In the genomic region with DNA sequence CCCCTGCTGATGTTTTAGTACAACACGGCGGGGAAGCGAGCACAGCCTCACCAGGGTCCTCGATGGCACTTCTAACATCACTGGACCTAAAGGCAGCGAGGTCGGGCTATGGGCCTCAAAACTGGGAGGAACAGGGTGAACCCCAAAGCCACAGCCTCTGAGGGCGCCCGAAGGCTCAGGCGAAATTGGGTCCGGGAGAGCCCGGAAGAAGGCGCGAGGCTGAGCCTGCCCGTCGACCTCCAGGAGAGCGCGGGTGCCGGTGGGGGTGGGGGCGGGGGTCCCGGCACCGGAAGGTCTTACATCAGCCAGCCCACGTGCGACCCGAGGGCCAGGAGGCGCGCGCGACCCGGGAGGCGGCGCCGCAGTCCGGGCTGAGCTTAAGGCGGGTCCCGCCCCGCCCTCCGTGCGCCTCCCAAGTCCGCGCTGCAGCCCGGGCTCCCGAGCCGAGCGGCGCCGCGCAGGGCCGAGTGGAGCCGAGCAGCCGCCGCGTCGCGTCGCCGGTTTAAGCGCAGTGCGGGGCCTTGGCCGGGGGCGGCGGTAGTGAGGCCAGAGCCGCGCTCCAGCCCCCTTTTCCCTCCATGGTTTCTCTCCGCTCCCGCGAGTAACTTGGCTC, we compare ENCODE assay signal across 8 mouse cellular contexts. TPM values are rescaled to one million over a fixed set of nuclear protein-coding genes. Genes with fewer than 3 reads are reported as not detected.
DNase-seq lines count a peak whose midpoint lies in the region; ATAC-seq and TF ChIP-seq lines count a peak whose summit lies in the region.

A gene (plus strand): TSS at position 384 of the 613 bp plus-strand sequence.

- peaks cover 32% of the 10 kb centered on the region for H3K4me1 ChIP-seq in embryonic facial prominence, embryonic 13.5 days
- peaks cover 17% of the 10 kb centered on the region for H3K4me1 ChIP-seq in limb, embryonic 14.5 days (ENCODE audit: control insufficient read depth, insufficient read depth, low read length)
- H3K4me1 ChIP-seq in midbrain, postnatal 0 days (ENCODE audit: insufficient read depth, low read length), result no peaks in the 10 kb centered on the region

- no peaks in the 10 kb centered on the region for H3K9me3 ChIP-seq in embryonic facial prominence, embryonic 13.5 days
- no peaks in the 10 kb centered on the region for H3K9me3 ChIP-seq in limb, embryonic 14.5 days (ENCODE audit: control insufficient read depth, low read length)
- H3K9me3 ChIP-seq in midbrain, postnatal 0 days (ENCODE audit: low read length), result no peaks in the 10 kb centered on the region

- peak within 1 kb of the TSS; percentile 81 for H3K4me2 ChIP-seq in embryonic facial prominence, embryonic 13.5 days
- H3K4me2 ChIP-seq in limb, embryonic 14.5 days (replicated peaks; ENCODE audit: low read depth, low read length, severe bottlenecking), result peak within 1 kb of the TSS; percentile 77
- peak within 1 kb of the TSS; percentile 61 for H3K4me2 ChIP-seq in midbrain, postnatal 0 days (ENCODE audit: low read depth, low read length, poor library complexity, severe bottlenecking)

- TF ChIP-seq CTCF in midbrain, postnatal 0 days (IDR thresholded peaks at IDR 0.05), result peak; percentile 70

- TF ChIP-seq POLR2A in limb, embryonic 14.5 days (IDR thresholded peaks at IDR 0.05; ENCODE audit: borderline replicate concordance, extremely low read depth, insufficient read depth, insufficient read length), result peak; percentile 29; the same call in 1 of the 2 replicates

- H3K9ac ChIP-seq in embryonic facial prominence, embryonic 13.5 days, result peak within 1 kb of the TSS; percentile 99
- H3K9ac ChIP-seq in limb, embryonic 14.5 days (ENCODE audit: low read depth, low read length, severe bottlenecking), result peak within 1 kb of the TSS; percentile 99
- peak within 1 kb of the TSS; percentile 90 for H3K9ac ChIP-seq in midbrain, postnatal 0 days (replicated peaks; ENCODE audit: low read length, poor library complexity, severe bottlenecking)

- H3K36me3 ChIP-seq in embryonic facial prominence, embryonic 13.5 days, result no peaks in the 10 kb centered on the region
- no peaks in the 10 kb centered on the region for H3K36me3 ChIP-seq in limb, embryonic 14.5 days (ENCODE audit: control insufficient read depth, insufficient read depth, low read length)
- no peaks in the 10 kb centered on the region for H3K36me3 ChIP-seq in midbrain, postnatal 0 days (ENCODE audit: insufficient read depth, low read length)

- H3K27ac ChIP-seq in embryonic facial prominence, embryonic 13.5 days, result peak within 1 kb of the TSS; percentile 100
- peak within 1 kb of the TSS; percentile 100 for H3K27ac ChIP-seq in limb, embryonic 14.5 days (replicated peaks; ENCODE audit: low read depth, low read length)
- H3K27ac ChIP-seq in midbrain, postnatal 0 days (ENCODE audit: low read depth, low read length), result peak within 1 kb of the TSS; percentile 94

- under 1% methylated on average over 48 of the region's 66 CpGs for WGBS in embryonic facial prominence, embryonic 13.5 days
- 0% methylated on average over 19 of the region's 66 CpGs for WGBS in limb, embryonic 14.5 days
- WGBS in midbrain, postnatal 0 days, result under 1% methylated on average over 38 of the region's 66 CpGs

- peak; percentile 94 for ATAC-seq in embryonic facial prominence, embryonic 13.5 days (ENCODE audit: insufficient number of reproducible peaks, insufficient read depth, low FRiP score, low TSS enrichment, low read depth)
- ATAC-seq in limb, embryonic 14.5 days (ENCODE audit: low FRiP score, low read depth), result peak; percentile 94
- ATAC-seq in midbrain, postnatal 0 days (ENCODE audit: low FRiP score), result peak; percentile 92

- no peaks in the 10 kb centered on the region for H3K27me3 ChIP-seq in embryonic facial prominence, embryonic 13.5 days
- H3K27me3 ChIP-seq in limb, embryonic 14.5 days (ENCODE audit: control insufficient read depth, insufficient read depth, low read length), result no peaks in the 10 kb centered on the region
- H3K27me3 ChIP-seq in midbrain, postnatal 0 days (ENCODE audit: insufficient read depth, low read length), result no peaks in the 10 kb centered on the region

- DNase-seq in 3134 (ENCODE audit: extremely low read depth, insufficient read length, low spot score), result peak; percentile 98
- DNase-seq in adrenal gland, postnatal 36 days, result peak; percentile 96 to 97
- peak; percentile 85 for DNase-seq in heart, adult 8-10 months (ENCODE audit: low spot score)
- peak; percentile 91 for DNase-seq in kidney, adult 9 months
- peak; percentile 94 for DNase-seq in limb, embryonic 14.5 days (ENCODE audit: low spot score)
- DNase-seq in midbrain, postnatal 0 days (ENCODE audit: low spot score), result peak; percentile 93
- peak; percentile 91 to 92 for DNase-seq in spleen, postnatal 14 days (ENCODE audit: low spot score in 2 of 2)

- peak within 1 kb of the TSS; percentile 87 for H3K4me3 ChIP-seq in embryonic facial prominence, embryonic 13.5 days
- peak within 1 kb of the TSS; percentile 89 for H3K4me3 ChIP-seq in limb, embryonic 14.5 days (replicated peaks; ENCODE audit: low read length)
- peak within 1 kb of the TSS; percentile 92 for H3K4me3 ChIP-seq in midbrain, postnatal 0 days (ENCODE audit: low read depth, low read length)

RNA-seq across cellular contexts. Expression of the gene that starts here (rescaled TPM):
- 100 to 1,000 TPM; 128 to 134 TPM for total RNA-seq in adrenal gland, postnatal 36 days (2021)
- polyA plus RNA-seq in embryonic facial prominence, embryonic 13.5 days (2015; fragmentation: Nextera tagmentation; extraction: Ambion mirVana), result 313 and 339 TPM in 2 replicates
- 10 to 100 TPM; 59.5 to 64.7 (median 61.5) TPM for total RNA-seq in heart, adult 8-10 months (2022)
- polyA plus RNA-seq in limb, embryonic 14.5 days (2012; rRNA removed), result 79.2 and 159 TPM in 2 replicates
- 245 and 249 TPM in 2 replicates for polyA plus RNA-seq in limb, embryonic 14.5 days (2014; fragmentation: Nextera tagmentation; extraction: Ambion mirVana)
- 2.7 and 5.0 TPM in 2 replicates for total RNA-seq in midbrain, postnatal 0 days (2014; rRNA removed)
- polyA plus RNA-seq in midbrain, postnatal 0 days (2015; fragmentation: Nextera tagmentation; extraction: Ambion mirVana), result 45.8 and 50.5 TPM in 2 replicates

Comparison
In these comparisons a context has a peak if more than half of its experiments do, and no peak if none do; other contexts are left out.
1. Peak in every context shown above with its lines: DNase-seq, ATAC-seq, H3K4me3 ChIP-seq and H3K27ac ChIP-seq.
2. RNA of the gene that starts here (total RNA-seq): 128 to 134 TPM in adrenal gland, postnatal 36 days and 59.5 to 64.7 TPM in heart, adult 8-10 months; 2.7 to 5.0 TPM in midbrain, postnatal 0 days; every median in the first group is over 10 times any median in the second.